ENCODE assay signal across 8 mouse cellular contexts in the genomic region with DNA sequence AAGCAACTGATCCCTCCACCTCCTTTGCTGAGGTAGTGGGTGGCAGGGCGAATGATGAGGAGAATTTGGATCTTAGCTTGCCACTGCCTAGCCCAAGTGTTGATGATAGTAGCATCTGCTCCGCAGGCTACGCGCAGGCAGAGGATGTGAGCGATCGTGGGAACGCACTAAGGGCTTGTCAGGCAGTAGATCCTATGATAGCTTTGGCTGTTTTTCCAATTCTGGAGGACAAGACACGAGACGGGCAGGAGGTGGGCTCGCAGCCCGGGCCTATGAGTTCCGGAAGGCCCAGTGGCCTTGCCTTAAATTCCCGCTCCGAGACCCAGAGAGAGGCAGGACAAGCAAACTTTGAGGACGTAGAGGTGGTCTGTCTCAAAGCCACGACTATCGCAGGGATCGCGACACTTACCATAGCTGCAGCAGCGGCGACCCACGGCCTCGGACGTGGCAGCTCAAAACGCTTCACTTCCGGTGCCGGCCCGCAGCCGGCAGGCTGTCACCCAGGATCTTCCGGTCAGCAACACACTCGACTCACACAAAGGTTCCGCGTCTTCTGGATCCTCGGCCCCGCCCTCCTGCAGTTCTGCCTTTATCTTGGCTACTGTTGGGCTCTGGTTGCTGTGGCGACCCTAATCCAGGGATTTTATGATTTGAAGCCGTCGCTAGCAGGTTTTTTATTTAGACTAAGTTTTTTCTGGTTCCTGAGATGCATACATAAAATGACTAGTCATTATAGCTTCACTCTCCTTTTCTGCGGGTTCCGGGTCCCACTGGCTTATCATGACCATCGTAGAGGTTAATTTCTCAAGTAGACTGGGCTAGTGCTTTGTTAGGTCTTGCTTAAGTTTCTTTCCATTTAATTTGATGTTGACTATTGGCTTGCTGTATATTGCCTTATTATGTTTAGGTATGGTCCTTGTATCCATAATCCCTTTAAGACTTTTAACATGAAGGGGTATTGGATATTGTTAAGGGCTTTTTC. TPM values are rescaled to one million over a fixed set of nuclear protein-coding genes. Genes with fewer than 3 reads are reported as not detected.
DNase-seq lines count a peak whose midpoint lies in the region; ATAC-seq lines count a peak whose summit lies in the region.

A gene (minus strand): TSS at position 508 of the 982 bp plus-strand sequence.

- peak within 1 kb of the TSS; percentile 89 for H3K4me3 ChIP-seq in hindbrain, embryonic 11.5 days (ENCODE audit: low read depth, low read length)

- peak within 1 kb of the TSS; percentile 85 for H3K4me2 ChIP-seq in hindbrain, embryonic 11.5 days (replicated peaks; ENCODE audit: low read depth, low read length)

- peak within 1 kb of the TSS; percentile 89 for H3K9ac ChIP-seq in hindbrain, embryonic 11.5 days (ENCODE audit: low read depth, low read length)

- no peaks in the 10 kb centered on the region for H3K27me3 ChIP-seq in hindbrain, embryonic 11.5 days (ENCODE audit: control insufficient read depth, insufficient read depth, low read length)

- no peaks in the 10 kb centered on the region for H3K36me3 ChIP-seq in hindbrain, embryonic 11.5 days (ENCODE audit: control insufficient read depth, insufficient read depth, low read length)

- WGBS in hindbrain, embryonic 11.5 days = 7% methylated on average over 41 of the region's 41 CpGs

- no peaks in the 10 kb centered on the region for H3K9me3 ChIP-seq in hindbrain, embryonic 11.5 days (ENCODE audit: control insufficient read depth, low read length)

- H3K27ac ChIP-seq in hindbrain, embryonic 11.5 days (ENCODE audit: low read depth, low read length) = 0 out of 2 replicates have a peak within 1 kb of the TSS, but pooled peaks have one; percentile 20

- ATAC-seq in hindbrain, embryonic 11.5 days (ENCODE audit: low FRiP score) = peak; percentile 87

- 0 out of 2 replicates have a peak, but pooled peaks cover 5% of the 10 kb centered on the region for H3K4me1 ChIP-seq in hindbrain, embryonic 11.5 days (replicated peaks; ENCODE audit: control insufficient read depth, insufficient read depth, low read length)

- DNase-seq in MN1 (ENCODE audit: low spot score) = peak; percentile 93
- DNase-seq in cerebellum, adult 9-10 months = peak; percentile 81
- peak; percentile 61 to 91 for DNase-seq in frontal cortex, adult 2 months (ENCODE audit: extremely low spot score in 1 of 2, low spot score in 1 of 2)
- peak; percentile 96 for DNase-seq in hindbrain, embryonic 11.5 days (ENCODE audit: low spot score)
- DNase-seq in layer of hippocampus, postnatal 10 days (ENCODE audit: low spot score in 2 of 2) = peak; percentile 94 to 95
- DNase-seq in lung, postnatal 14 days = peak; percentile 88
- peak; percentile 84 for DNase-seq in retina, adult 2 months (ENCODE audit: low read depth, low spot score)
- peak; percentile 80 to 82 for DNase-seq in thymus, postnatal 36 days

RNA-seq across cellular contexts. Expression of the gene that starts here (rescaled TPM):
- polyA plus RNA-seq in frontal cortex, adult 2 months (2012; rRNA removed) = 93.8 and 111 TPM in 2 replicates
- polyA plus RNA-seq in hindbrain, embryonic 11.5 days (2014; fragmentation: Nextera tagmentation; extraction: Ambion mirVana) = 273 and 287 TPM in 2 replicates
- 10 to 100 TPM; 80.0 to 84.4 TPM for total RNA-seq in layer of hippocampus, postnatal 10 days (2021)

Comparison
In these comparisons a context has a peak if more than half of its experiments do, and no peak if none do; other contexts are left out.
1. Peak in every context shown above with its lines: DNase-seq, ATAC-seq, H3K4me3 ChIP-seq and H3K27ac ChIP-seq.